Mouse (Mus musculus): ENCODE data around the gene Foxn3.
A peak's percentile ranks its signal among the peaks of the same experiment; 100 is the strongest.

Gene Foxn3

DNA sequence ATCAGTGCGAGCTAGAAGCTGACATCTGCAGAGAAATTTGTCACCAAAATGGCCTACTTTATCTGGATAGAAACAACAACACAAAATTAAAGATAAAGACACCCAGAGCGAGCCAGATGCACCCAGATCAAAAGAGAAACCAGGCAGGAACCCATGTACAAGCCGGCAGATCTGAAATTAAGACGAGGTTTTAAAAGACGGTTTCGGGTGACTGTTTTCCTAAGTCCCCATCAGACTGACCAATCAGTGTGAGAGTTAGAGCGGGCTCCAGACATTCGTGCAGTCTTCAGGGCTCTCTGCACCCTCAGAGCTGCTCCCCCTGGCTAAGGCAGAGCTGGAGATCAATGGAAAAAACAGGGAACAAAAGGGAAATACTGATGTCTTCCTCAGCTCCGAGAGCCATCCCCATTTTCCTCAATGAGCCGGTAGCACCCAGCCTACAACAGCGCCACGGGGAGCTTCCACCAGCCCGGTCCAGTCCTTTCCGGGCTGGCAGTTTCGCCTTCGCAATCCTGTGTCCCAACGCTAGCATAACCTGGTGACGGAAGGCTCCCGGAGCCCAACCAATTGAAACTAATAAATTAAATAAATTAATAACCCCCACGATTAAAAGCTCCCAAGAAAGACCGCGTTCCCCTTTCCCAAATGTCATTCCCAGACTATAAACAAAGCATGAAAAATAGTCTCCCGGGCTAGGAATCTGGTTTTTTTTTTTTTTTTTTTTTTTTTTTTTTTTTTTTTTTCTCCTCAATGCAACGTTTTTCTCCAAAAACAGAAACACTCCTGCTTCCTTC is 1.1 kb downstream of the Foxn3 start:
- DNase-seq, result peak; percentile 47

DNA sequence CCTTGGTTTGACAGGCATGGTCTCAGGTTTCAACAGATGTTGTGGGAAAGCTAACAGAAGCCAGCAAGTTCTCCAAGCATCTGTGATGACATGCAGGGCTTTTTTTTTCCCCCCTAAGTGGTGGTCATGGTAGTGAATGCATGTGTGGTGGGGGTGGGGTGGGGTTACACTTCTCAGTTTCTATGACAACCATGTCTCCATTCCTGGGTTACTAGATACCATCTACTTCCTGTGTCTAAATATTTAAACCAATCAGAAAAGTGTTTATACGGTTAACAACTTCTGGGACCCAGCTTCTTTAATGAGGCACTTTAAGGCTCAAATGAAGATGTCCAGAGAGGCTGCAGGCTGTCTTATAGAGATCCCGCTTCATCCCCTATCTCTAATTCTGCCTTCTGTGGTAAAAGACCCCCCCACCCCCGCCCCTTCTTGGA is 2.0 kb downstream of the Foxn3 start:
- peak; percentile 37 for DNase-seq

DNA sequence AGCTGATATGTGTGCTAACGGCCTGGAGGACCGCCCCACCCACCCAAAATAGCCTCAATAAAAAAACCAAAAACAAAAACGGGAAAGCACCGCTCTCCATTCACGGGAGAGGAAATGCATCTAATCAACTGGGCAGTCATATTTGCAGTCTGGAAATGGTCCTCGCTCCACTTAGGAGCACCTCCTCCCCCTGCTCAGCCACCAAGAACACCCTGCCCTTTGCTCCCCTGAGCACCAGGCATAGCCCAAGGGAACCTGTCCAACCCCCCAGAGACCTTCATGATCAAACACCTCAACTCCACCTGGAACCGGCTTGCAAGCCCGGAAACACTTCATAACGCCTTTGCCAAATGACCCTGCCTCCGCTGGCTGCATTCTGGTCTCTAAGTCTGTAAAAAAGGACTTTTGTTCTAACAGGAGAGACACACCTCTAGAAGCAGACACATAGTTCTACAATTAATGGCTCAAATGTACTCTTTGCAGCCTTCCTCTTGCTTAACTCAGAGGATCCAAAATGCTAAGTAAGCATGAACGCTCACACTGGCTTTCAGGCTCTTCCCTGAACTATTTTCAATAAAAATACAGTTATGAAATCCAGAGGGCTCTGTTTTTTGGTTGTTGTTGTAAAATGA is 2.6 kb downstream of the Foxn3 start:
- peak; percentile 41 for DNase-seq

DNA sequence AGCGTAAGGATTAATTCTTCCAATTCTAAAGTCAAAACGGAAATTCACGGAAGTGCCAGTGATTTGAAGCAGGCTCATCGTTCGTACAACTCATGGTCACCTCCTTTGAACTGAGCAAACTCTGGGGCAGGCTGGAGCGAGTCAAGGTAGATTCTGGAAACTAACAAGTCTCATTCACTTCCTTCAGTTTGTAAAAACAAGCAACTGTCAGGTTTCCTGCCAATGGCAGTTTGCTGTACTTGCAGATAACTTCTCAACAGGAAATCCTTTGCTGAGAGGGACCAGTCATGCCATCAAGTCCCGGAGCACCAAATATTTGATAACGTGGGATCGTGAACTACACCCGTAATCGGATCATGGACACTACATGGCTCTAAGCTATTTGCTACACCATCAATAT is 3.9 kb downstream of the Foxn3 start:
- peak; percentile 63 for DNase-seq

DNA sequence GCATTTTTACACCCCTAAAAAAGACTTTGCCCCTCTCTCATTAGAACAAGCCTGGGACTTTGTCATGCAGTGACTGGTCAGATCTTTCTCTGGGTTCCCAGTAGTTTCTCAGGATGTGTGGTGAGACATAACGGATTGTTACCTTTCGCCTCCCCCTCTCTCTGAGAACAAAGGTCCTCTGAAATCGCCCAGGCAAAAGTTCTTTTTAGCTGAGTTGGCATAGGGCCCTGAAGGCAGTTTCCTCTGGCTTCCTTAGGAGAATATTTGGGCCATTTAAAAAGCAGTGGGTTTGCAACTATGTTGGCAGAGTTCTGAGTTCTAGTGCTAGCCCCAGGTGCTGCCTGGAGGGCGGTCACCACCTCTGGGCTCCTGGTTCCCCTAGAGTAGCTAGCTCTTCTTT is 4.9 kb downstream of the Foxn3 start:
- DNase-seq, result no peak

DNA sequence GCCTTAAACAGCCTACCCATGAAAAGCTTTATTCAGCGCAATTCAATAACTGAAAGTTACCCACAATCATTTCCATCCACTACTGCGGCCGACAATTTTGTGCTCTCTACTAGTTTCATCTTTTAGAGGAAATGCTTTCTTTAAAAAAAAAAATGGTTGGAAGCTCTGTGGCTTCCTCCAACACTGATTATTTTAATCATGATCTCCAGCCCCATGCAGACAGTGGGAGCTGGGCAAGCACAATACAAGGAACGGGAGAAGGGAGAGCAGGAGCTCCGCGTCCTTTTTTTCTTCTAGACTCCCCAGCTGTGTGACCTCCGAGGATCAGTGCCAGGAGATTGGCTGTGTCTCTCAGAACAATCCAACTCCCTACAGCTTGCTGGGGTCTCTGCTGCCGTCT is 5.9 kb downstream of the Foxn3 start:
- DNase-seq, result no peak

DNA sequence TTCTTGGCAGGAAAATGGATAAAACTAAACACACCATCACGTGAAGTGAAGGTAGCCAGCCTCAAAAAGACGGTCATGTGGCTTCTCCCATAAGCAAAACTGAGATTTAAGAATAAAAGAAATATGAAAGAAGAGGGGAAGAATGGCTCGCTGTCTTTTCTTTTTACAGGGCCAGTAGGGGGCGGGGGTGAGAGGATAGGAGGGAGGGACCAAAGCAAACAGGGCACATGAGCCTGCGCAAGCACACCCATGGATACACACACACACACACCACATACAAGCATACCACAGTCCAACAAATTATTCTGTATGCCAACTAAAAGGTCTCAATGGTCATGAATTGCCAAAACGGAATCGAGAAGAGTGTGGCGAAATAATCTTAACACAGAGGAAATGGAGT is 12.8 kb downstream of the Foxn3 start:
- DNase-seq, result peak; percentile 62

DNA sequence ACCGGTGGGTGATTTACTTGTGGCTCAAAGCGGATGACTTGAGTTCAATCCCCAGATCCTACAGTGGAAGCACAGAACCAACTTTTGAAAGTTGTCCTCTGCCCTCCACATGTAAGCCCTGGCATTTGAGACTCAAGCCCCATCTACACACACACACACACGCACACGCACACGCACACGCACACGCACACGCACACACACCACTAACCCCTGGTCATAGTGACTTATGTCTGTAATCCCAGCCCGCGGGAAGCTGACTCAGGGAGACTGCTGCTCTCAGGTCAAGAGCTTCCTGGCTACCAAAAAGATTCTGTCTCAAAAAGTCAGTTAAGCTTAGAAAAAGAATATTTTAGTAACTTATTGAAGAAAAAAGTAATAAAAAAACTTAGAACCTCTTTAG is 13.6 kb downstream of the Foxn3 start:
- no peak for DNase-seq

DNA sequence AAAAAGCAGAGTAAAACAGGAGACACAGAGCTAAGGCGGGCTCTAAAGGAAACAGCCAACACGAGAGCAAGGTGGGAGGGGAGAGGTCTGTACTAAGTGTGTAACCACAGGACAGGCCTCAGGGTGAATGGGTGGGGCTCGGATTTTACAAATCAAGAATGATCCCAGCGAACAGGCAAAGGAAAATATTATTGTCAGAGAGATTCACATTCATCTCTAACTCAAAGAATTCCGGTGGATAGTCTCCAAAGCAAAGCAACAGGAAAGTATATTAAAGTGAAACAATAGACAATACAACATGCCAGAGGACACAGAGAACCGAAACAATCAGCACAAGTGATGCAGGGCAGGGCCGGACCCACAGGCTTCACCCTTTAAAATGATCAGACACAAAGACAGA is 15.0 kb downstream of the Foxn3 start:
- no peak for DNase-seq

DNA sequence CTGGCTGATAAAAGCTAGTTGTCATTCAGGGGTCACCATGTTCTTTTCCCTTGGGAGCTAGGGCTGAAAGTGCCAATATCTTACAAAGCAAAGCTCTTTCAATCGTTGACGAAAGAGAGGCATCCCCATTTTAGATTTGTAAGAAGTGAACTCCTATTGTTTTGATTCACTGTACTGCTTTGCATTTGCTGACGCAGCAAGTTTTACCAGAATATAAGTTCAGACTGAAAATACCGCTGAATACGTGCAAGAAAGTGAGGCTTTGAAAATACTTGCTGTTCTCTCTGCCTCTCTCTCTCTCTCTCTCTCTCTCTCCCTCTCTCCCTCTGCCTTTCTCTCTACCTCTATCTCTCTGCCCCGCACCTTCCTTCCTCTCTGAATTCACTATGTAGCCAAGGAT is 16.1 kb downstream of the Foxn3 start:
- DNase-seq, result no peak

DNA sequence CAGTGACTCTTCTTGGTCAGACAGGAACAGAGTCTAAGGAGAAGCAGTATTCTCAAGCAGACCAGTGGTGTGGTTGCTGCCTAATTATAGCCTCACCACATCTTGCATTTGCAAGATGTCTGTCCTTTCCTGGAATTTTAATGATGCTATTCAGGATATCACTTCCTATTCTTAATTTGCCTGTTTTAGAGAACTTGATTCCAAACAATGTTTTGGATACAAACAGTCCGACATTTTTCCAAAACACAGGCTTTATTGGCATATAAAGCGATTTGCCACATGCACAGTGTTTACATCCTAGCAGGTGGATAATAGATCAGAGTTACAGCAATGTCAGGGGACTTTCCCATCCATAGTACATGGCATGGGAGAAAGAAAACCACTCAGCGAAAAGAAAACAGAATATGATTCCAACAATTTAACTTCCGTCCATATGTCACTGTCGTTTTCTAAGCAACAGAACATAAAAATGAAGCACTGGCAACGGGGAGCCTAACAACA is 18.1 kb downstream of the Foxn3 start:
- no peak for DNase-seq

DNA sequence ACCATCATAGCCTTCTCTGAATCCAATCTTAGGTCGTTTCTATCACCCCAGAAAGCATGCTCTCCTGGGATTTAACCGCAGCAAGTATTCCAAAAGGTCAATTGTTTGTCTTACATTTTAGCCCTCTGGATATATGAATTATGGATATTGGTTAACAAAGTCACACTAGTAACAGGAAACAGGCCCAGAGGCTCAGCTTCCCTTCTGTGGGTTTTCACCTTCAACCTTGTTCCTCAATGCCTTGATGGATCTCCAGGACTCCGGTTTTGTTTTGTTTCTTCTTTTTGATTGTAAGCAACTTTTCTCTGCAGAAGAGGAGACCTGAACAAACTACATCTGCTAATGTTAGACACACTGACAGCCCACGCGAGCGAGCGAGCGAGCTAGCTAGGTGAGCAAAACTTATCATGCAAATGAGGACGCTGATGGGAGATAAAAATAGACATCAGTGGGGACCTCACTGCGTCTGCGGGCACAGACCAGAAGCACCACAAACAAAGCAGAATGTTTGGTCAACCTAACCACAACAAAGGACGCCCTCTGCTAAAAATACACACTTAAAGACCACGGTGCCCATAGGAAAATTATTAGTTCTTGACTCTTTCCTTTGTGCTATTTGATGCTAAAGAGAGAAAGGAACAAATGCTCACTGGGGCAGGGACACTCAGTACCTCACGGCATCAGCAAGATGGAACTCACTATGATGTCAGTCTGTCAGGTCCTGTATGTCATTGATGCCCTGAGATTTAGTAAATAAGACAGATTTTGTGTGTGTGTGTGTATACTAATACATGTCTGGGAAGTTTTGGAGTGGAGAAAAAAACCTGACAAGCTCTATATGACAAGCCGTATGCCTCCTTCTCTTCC is 18.9 kb downstream of the Foxn3 start:
- no peak for DNase-seq

DNA sequence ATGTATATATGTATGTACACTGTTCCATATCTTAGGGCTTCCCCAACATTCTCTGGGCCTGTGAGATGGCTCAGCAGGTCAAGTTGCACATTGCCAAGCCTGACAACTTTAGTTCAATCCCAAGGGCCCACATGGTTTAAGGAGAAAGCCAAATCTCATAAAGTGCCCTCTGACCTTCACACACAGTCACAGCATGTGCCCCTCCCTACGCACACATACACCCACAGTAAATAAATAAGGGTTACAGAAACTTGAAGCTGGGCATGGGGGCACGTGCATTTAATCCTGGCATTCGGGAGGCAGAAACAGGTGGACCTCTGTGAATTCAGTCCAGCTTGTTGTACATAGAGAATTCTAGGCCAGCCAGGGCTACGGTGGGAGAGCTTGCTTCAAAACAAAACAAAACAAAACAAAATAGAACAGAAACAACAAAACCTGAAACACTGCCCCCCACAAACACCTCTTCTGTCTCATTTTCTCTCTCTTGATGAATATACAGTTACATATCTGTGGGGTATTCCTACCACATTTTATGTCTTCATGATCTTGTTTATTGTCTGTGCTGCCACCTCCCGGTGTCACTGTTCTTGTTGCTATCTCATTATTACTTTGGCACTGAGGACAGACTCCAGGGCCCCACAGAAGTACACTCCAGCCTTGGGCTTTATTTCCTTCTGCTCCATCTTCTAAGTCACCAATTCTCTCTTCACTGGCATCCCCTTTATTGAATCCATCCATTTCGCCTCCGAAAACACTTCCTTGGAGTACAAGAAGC is 19.8 kb downstream of the Foxn3 start:
- DNase-seq, result peak; percentile 39

DNA sequence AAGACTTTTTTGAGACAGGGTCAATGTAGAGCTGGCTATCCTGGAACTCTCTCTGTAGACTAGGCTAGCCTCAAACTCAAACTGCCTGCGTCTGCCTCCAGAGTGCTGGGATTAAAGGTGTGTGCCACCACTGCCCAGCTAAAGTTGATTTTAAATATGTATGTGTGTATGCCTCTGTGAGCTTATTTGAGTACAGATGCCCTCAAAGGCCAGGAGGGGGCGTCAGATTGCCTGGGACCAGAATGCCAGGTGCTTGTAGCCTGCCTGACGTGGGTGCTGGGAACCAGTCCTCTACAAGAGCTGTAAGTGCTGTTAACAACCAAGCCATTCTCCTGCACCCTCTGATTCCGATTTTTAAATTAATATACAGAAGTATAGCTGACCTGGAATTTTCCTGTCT is 23.2 kb downstream of the Foxn3 start:
- DNase-seq, result no peak

DNA sequence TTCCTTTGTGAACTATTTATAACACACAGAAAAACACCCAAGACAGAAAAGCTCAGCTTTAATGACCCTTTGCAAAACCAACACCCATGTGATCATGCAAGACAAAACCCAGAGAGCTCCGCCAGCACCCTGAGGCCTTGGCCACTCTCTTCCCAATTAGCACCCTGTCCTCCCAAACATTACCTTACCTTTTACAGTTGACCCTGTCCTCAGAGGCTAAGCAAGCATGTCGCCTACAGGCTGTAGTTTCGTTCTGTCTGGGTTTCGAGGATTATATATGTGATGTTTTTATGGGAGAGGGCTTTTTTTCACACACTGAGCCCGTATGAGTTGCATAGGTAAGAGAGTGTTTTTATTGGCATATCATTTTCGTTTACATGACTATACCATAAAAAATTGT is 26.1 kb downstream of the Foxn3 start:
- DNase-seq, result no peak

DNA sequence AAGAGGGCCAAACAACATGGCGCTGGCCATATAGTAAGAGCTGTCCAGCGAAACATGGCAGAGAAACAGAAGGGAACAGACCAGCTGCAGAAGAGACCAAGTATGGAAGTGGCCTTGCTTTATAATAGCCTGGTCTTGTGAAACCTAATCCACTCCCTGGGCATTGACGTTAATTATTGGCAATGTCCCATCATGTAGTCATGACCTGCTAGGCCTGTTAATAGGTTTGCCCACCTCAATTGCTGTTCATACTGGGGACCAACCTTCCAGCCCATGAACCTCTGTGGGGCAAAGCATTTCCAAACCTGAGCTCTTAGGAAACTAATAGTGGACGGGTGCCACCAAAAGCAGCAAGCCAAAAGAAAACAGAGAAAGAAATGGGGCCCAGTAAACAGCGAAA is 27.0 kb downstream of the Foxn3 start:
- DNase-seq, result no peak

DNA sequence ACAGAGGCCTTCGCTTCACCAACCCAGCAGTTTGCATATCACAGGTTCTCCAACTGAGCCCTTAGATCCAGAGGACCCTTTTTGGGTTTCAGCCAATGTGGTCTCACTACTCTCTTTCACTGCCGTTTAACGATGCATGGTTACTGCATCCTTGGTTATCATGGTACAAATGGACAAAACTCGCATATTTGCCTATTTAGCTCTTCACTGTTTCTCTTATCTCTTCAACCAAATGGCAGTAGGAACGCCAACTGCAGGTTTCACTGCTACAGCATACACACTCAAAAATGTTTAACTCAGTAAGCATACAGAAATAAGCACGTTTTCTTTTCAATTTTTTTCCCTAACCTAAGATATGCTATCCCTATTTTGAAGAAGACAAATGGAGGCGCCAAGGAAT is 31.0 kb downstream of the Foxn3 start:
- DNase-seq, result no peak

DNA sequence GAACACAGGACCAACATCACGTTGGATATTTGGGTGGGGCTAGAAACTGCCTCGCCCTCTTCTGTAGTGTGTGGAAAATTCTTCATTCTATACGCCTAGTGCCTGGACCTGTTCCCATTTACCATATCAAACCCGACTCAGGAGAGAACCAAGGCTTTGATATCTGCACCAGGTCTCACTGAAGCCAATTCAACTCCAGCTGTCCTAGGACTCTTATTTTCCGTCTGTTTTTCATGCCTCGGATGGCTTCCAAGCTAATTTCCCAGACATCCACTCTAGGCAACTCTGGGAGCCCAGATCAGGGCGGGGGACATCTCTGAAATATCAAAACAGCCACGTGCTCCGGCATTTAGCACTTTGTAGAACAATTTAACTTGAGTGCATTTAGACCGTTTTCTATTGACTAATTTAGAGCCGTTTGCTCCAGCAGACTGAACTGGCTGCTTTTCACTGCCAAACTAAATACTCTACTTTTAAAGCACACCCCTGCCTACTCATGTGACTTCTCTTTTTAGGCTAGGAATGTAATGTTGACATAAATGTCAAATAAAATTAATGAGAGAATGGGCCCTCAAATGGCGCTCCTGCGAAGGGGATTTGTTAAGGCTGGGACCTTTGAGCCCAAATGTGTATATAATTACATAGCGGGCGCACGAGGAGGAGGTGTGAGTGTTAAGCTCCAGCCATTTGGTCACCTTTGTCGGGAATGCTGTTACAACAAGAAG is 33.5 kb downstream of the Foxn3 start:
- no peak for DNase-seq

DNA sequence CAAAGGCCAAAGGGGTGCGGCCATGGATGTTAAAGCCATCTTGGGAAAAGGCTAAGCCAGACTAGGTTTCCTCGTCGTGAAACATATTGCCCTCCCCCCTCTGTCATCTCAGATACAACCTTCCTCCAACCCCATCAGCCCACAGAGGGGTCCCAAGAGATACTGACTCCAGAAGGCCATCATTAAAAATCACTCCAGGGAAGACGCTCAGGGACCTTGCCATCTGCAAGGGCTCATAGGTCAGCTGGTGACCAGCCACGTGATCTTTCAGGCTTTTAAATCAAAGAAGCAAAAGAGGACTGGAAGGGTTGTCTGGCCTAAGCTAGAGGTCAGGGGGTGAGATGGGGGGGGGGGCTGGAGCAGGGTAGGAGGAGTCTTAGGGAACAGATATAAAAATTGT is 34.4 kb downstream of the Foxn3 start:
- DNase-seq, result no peak

DNA sequence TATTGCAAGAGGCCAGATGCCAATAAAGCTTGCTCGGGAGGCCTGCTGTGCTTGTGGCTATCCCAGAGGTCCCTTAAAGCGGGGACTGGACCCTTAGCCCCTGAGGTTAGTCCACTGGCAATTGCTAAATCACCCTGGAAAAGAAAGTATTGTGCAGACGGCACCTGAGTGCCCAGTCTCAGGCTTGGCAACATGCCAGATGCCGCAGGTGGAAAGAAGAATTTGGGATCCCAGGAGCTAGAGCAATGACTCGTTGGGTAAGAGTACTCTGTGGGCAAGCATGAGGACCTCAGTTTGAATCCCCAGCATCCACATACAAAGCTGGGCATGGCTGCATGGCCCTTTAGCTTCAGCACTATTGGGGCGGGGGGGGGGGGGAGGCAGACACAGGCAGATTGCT is 35.9 kb downstream of the Foxn3 start:
- DNase-seq, result no peak

DNA sequence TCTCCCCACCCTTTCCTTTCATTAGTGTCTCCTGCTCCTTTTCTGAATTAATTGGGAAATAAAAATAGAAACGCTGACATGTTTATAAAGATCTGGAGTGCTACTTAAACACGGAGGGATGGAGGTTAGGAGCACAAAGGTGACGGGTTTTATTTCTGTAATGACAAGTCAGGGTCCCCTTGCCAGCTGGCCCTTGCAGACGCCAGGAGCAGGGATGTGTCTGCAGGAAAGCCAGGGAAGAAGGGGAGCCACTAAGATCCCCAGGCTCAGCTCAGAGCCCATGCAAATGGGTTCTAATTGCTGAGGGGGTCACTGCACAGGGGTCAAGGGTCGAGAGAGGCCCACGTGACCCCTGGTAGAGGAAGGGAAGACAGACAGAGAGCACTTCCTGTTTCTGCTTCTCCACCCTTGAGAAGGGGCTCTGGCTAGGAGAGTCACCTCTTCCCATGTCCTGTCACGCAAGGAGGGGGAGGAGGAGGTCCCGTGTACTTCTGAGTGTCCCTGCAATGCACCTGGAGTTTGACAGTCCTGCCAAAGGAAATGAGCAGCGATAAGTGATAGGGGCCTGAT is 36.7 kb downstream of the Foxn3 start:
- no peak for DNase-seq

DNA sequence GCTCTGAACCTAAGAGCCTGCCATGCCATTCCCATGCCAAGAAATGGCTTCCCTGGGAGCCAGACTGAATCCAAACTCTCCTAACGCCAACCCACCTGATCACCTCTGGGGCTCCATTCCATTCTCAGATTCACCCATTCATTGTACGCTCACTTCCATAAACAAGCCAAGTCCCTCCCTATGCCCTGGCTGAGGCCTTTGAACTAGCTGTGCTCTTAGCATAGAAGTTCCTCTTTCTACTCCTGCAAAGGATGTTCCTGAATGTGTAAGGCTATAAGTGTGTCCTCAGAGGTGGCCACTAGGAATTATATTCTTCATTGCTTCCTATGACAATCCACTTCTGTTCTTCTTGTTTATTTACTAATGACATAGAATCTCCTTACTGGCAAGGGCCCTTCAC is 40.5 kb downstream of the Foxn3 start:
- no peak for DNase-seq

Data from thymus, postnatal 14 days (tissue).